Mouse (Mus musculus) neural tube, embryonic 14.5 days (tissue): ENCODE results near the gene Slc51a. TPM values are rescaled to one million over a fixed set of nuclear protein-coding genes. Genes with fewer than 3 reads are reported as not detected.
"Not testable (repeated sequence)": the region's sequence is repeated elsewhere in the genome, so short reads cannot be mapped to it uniquely, and the experiment has no call there.

Source experiments
- ATAC-seq: fragments of 200-750 bp; cut with Nextera tagmentation; 2 replicates; pipeline ENCODE4 v1.8.0; 2017; ENCODE audit warnings: low read depth, mild to moderate bottlenecking, moderate TSS enrichment, moderate library complexity
- H3K27ac ChIP-seq: fragments of 300-500 bp; sonication (generic); 2 replicates; pipeline ENCODE4 v1.5.1; 2014; ENCODE audit warnings: low read depth, mild to moderate bottlenecking, control low read depth, low read length, moderate library complexity, mixed read lengths
- H3K27me3 ChIP-seq: fragments of 300-500 bp; sonication (generic); 2 replicates; pipeline ENCODE4 v1.6.1; 2014; ENCODE audit warnings: low read length; ENCODE audit not compliant: control insufficient read depth, insufficient read depth
- H3K36me3 ChIP-seq: fragments of 300-500 bp; sonication (generic); 2 replicates; pipeline ENCODE4 v1.6.1; 2014; ENCODE audit warnings: low read length, mixed read lengths; ENCODE audit not compliant: control insufficient read depth, insufficient read depth
- H3K4me1 ChIP-seq: fragments of 300-500 bp; sonication (generic); 2 replicates; pipeline ENCODE4 v1.6.1; 2014; ENCODE audit warnings: low read length; ENCODE audit not compliant: control insufficient read depth, insufficient read depth
- H3K4me2 ChIP-seq: fragments of 300-500 bp; sonication (generic); 2 replicates; pipeline ENCODE4 v1.6.1; 2014; ENCODE audit warnings: mild to moderate bottlenecking, low read depth, low read length, control low read depth
- H3K4me3 ChIP-seq: fragments of 300-500 bp; sonication (generic); 2 replicates; pipeline ENCODE4 v1.5.1; 2014; ENCODE audit warnings: low read depth, low read length, control low read depth, mixed read lengths
- H3K9ac ChIP-seq: fragments of 300-500 bp; sonication (generic); replicated peaks from 2 replicates; pipeline ENCODE4 v1.6.1; 2014; ENCODE audit warnings: low read depth, mild to moderate bottlenecking, control low read depth, low read length, mixed read lengths
- H3K9me3 ChIP-seq: fragments of 300-500 bp; sonication (generic); 2 replicates; pipeline ENCODE4 v1.6.1; 2016; ENCODE audit warnings: low read length; ENCODE audit not compliant: control insufficient read depth
- WGBS: fragments of 180-500 bp; shearing (Covaris S2); extraction: QIAGEN DNeasy Blood & Tissue Kit; methylation state at CpG from one replicate; pipeline ENCODE4 v1.1.7; 2014; 5-methylcytosine and 5-hydroxymethylcytosine counted together
- polyA plus RNA-seq: library from polyadenylated mRNA; unstranded; fragments of >200 nt; fragmentation: Nextera tagmentation; extraction: Ambion mirVana; gene quantifications from 2 replicates; pipeline ENCODE4 v1.2.1, GENCODE M21; 2014

Gene Slc51a
- polyA plus RNA-seq, 1 experiment from 2014 or later = 0.17 TPM

- Histone ChIP-seq H3K4me3 (no peak overlapping the region), H3K27me3 (no peaks in the 10 kb centered on the region), H3K9me3 (no peaks in the 10 kb centered on the region), H3K36me3 (no peaks in the 10 kb centered on the region), H3K9ac (no peak overlapping the region), H3K27ac (no peak overlapping the region), H3K4me1 (no peaks in the 10 kb centered on the region), H3K4me2 (no peak overlapping the region)
- ATAC-seq = no peak
- WGBS = 88% methylated on average over 2 of the region's 2 CpGs
Measured at GRCm38 (mm10) chr16:32446563-32447138, 41.0 kb downstream of the Slc51a start.

GRCm38 (mm10) chr16:32445558-32445957 is 42.1 kb downstream of the Slc51a start:
- Histone ChIP-seq H3K36me3 (no peaks in the 10 kb centered on the region), H3K4me1 (no peaks in the 10 kb centered on the region), H3K27me3 (no peaks in the 10 kb centered on the region), H3K4me2 (no peak overlapping the region), H3K27ac (no peak overlapping the region), H3K4me3 (no peak overlapping the region), H3K9me3 (no peaks in the 10 kb centered on the region), H3K9ac (no peak overlapping the region)
- 97% methylated on average over 1 of the region's 1 CpGs for WGBS
- ATAC-seq = no peak

- H3K36me3 ChIP-seq = not testable (repeated sequence)
- WGBS = 96% methylated on average over 3 of the region's 3 CpGs
Measured at GRCm38 (mm10) chr16:32444615-32445014, 43.1 kb downstream of the Slc51a start.

GRCm38 (mm10) chr16:32441432-32441831 is 46.2 kb downstream of the Slc51a start:
- H3K27me3 ChIP-seq = no peaks in the 10 kb centered on the region
- WGBS = 91% methylated on average over 3 of the region's 3 CpGs

More at GRCm38 (mm10) chr16:32444615-32445014, 43.1 kb downstream of the Slc51a start:
- ATAC-seq, H3K4me3 ChIP-seq, H3K27me3 ChIP-seq, H3K9me3 ChIP-seq, H3K27ac ChIP-seq, H3K4me1 ChIP-seq, H3K9ac ChIP-seq, H3K4me2 ChIP-seq: not testable (repeated sequence)

GRCm38 (mm10) chr16:32437266-32437665 is 50.4 kb downstream of the Slc51a start:
- ATAC-seq = no peak
- H3K4me1 ChIP-seq = no peaks in the 10 kb centered on the region
- H3K4me3 ChIP-seq = no peak overlapping the region
- no peaks in the 10 kb centered on the region for H3K36me3 ChIP-seq
- no peak overlapping the region for H3K27ac ChIP-seq
- 100% methylated on average over 1 of the region's 1 CpGs for WGBS
- no peak overlapping the region for H3K4me2 ChIP-seq
- no peaks in the 10 kb centered on the region for H3K9me3 ChIP-seq
- no peak overlapping the region for H3K9ac ChIP-seq
- no peaks in the 10 kb centered on the region for H3K27me3 ChIP-seq

More at GRCm38 (mm10) chr16:32441432-32441831, 46.2 kb downstream of the Slc51a start:
- Histone ChIP-seq H3K4me3 (no peak overlapping the region), H3K27ac (no peak overlapping the region), H3K4me2 (no peak overlapping the region), H3K9ac (no peak overlapping the region), H3K36me3 (no peaks in the 10 kb centered on the region), H3K4me1 (no peaks in the 10 kb centered on the region), H3K9me3 (no peaks in the 10 kb centered on the region)
- no peak for ATAC-seq

GRCm38 (mm10) chr16:32436657-32437056 is 51.0 kb downstream of the Slc51a start:
- 82% methylated on average over 1 of the region's 1 CpGs for WGBS
- H3K9me3 ChIP-seq = no peaks in the 10 kb centered on the region
- H3K9ac ChIP-seq = no peak overlapping the region
- peaks cover 5% of the 10 kb centered on the region for H3K4me1 ChIP-seq
- H3K27me3 ChIP-seq = no peaks in the 10 kb centered on the region
- no peak overlapping the region for H3K27ac ChIP-seq
- ATAC-seq = no peak
- no peaks in the 10 kb centered on the region for H3K36me3 ChIP-seq
- H3K4me2 ChIP-seq = no peak overlapping the region
- no peak overlapping the region for H3K4me3 ChIP-seq

GRCm38 (mm10) chr16:32434691-32435090 is 53.0 kb downstream of the Slc51a start:
- Histone ChIP-seq H3K4me2 (no peak overlapping the region), H3K4me1 (peaks cover 11% of the 10 kb centered on the region), H3K27me3 (no peaks in the 10 kb centered on the region), H3K9me3 (no peaks in the 10 kb centered on the region), H3K9ac (no peak overlapping the region), H3K4me3 (no peak overlapping the region), H3K27ac (no peak overlapping the region), H3K36me3 (no peaks in the 10 kb centered on the region)
- ATAC-seq = no peak

- H3K9me3 ChIP-seq = no peaks in the 10 kb centered on the region
- H3K4me2 ChIP-seq = no peak overlapping the region
- no peak overlapping the region for H3K4me3 ChIP-seq
- peaks cover 13% of the 10 kb centered on the region for H3K4me1 ChIP-seq
- no peaks in the 10 kb centered on the region for H3K36me3 ChIP-seq
- no peak overlapping the region for H3K9ac ChIP-seq
- H3K27ac ChIP-seq = no peak overlapping the region
- WGBS = 66% methylated on average over 6 of the region's 6 CpGs
- H3K27me3 ChIP-seq = no peaks in the 10 kb centered on the region
- no peak for ATAC-seq
Measured at GRCm38 (mm10) chr16:32434066-32434465, 53.6 kb downstream of the Slc51a start.

GRCm38 (mm10) chr16:32433138-32433537 is 54.5 kb downstream of the Slc51a start:
- H3K36me3 ChIP-seq = no peaks in the 10 kb centered on the region
- WGBS = 92% methylated on average over 2 of the region's 2 CpGs
- no peak overlapping the region for H3K9ac ChIP-seq
- H3K9me3 ChIP-seq = no peaks in the 10 kb centered on the region
- no peaks in the 10 kb centered on the region for H3K27me3 ChIP-seq
- H3K4me3 ChIP-seq = no peak overlapping the region
- no peak overlapping the region for H3K4me2 ChIP-seq
- H3K27ac ChIP-seq = no peak overlapping the region
- peaks cover 13% of the 10 kb centered on the region for H3K4me1 ChIP-seq
- ATAC-seq = no peak
